Mouse (Mus musculus) gastrocnemius, adult 8-10 months (tissue): ENCODE measurements around the gene Elane. TPM values are rescaled to one million over a fixed set of nuclear protein-coding genes. Genes with fewer than 3 reads are reported as not detected.

Experiments
- DNase-seq, 2 experiments: peaks; one replicate each; pipeline ENCODE4 v3.0.0; 2022; ENCODE audit warnings: low spot score in 2 of 2
- total RNA-seq, 4 experiments: library from RNA; stranded (reverse); gene quantifications; 2 replicates each; pipeline ENCODE4 v1.2.4; 2022

The Elane gene
- total RNA-seq: not detected

DNA sequence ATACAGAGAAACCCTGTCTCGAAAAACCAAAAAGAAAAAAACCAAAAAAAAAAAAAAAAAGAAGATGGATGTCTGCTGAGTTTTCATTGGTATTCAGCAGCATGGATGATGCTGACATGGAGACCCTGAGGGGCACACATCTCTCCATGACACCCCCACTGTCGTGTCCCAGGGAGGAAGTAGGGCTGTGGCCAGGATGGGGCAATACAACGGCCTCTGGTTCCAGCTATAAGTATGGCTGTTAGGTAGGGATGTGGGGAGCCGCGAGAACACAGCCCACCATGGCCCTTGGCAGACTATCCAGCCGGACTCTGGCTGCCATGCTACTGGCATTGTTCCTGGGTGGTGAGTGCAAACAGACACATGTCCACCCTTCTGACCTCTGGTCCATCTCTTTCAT, at the start of gene Elane:
TSS of gene Elane (plus strand) at position 194 of the 400 bp plus-strand sequence.
- DNase-seq: no peak

DNA sequence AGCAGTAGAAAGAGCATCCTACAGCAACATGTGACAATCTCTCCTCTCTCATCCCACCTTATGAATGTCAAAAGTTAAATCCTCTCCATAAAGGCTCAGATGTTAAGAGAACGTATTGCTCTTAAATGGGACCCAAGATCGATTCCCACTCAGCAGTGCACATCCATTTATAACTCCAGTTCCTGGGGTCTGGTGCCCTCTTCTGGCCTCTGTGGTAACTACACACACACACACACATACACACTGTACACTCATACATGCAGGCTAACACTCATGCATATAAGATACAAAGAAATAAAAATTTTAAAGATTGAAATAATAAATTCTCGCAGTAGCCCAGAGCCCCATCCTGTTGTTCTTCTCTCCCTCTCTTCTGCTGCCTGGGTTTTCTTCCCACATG, 49.1 kb upstream of the Elane start:
- DNase-seq: no peak

- no peak for DNase-seq
These were observed 47.9 kb upstream of the Elane start for GRCm38 (mm10) chr10:79838151-79838550.

DNA sequence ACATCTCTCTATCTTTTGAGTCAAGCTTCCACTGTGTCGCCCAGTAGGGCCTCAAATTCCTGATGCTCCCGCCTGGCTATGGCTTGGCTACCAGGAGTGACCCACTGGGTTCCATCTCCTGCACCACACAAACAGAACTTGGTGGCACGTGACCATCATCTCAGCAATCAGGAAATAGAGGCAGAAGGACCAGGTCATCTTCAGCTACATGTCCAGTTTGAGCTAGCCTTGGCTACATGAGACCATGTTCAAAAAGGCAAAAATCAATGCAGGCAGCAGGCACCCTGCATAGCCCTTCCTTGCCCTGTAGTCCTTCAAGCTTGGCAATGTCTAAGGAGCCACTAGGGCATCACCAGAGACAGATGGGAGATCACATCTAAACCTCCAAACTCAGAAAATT, 46.0 kb upstream of the Elane start:
- no peak for DNase-seq

DNA sequence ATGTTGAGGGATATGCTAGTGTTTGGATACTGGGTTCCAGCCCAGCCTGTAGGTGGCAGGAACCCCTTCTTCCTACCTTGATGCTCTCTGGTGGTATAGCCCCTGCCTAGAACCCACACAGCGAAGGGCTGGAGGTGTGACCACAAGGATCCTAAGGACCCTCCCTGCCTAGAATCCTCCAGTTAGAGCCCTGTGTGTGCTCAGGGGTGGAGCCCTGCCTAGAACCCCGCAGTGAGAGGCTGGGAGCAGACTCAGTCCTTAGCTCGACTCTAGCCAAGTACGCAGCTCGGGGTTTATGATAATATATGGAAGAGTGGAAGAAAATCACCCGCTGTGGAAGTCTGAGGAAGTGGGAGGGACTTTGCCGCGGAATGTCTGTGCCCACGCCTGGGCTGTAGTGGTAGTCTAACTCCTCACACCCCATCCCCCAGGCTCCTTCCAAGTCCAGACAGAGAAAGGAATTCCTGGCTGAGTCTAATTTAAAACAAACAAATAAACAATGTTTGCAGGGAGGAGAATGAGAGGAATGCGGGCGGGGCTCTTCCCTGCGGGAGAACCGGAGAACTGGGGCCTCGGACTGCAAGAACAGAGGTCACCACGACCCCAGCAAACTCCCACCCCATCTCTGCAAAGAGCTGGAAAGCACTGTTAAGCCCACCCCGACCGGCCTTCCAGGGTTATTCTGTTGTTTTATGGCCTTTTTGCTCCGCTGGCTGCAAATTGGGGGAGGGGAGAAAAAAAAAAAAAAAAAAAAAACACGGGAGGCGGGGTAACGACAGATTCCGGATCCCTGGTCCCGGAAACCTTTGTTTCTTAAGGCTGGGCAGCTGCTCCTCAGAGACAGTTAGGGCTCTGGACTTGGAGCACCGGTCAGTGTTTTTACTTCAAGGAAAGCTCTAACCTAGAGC, 45.1 kb upstream of the Elane start:
- DNase-seq: no peak

DNA sequence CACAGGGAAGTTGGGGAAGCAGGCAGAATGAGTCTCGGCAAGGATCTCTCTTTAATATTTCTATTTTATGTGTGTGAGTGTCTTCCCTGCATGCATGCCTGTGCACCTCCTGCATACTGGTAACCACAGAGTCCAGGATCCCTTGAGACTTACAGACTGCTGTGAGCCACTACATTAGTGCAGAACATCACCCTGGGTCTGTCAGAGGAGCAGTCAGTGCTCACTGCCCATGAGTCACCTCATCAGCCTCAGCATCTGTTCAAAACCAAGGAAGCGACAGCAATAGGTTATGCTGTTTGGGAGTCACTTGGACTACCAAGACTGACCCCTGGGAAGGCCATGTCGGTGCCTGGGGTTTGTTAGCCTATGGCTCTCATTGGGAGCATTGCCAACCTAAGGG, 43.7 kb upstream of the Elane start:
- no peak for DNase-seq

DNA sequence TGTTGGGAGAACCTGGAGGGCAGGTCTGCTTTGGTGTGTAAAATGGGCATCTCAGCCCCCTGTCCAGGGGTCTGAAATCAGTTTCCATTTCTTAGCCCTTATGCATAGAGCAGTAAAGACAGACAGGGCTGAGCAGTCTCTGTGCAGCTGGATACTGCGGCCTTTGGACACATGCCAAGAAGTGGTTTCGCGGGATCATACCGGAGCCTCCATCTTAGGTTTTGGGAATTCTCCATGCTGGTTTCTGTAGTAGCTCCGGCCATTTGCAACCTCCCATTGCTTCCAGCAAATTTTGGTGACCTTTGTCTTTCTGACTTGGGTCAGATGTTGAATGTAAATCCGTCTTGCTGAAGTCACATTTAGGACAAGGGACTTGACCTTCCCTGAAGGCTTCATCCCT, 42.6 kb upstream of the Elane start:
- DNase-seq: no peak

GRCm38 (mm10) chr10:79846553-79846952, 39.5 kb upstream of the Elane start:
- DNase-seq: no peak

GRCm38 (mm10) chr10:79849941-79850628, 36.0 kb upstream of the Elane start:
- no peak for DNase-seq

DNA sequence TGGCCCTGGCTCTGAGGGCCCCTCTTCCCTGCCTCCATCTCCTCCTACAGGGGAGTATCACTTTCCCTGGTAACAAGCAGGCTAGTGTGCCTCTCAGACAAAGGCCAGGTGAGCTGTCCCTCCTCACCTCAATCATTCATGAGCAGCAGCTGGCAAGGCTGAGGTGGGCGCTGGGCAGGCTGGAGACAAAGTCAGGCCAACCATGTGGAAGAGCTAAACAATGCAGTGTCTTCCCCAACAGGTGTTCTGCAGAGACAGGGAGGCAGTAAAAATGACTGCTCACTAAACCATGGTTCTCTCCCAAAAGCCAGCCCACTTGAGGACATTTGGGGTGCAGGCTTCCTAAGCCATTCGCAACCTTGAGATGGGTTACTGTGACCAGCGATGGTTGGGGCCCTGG, 34.4 kb upstream of the Elane start:
- no peak for DNase-seq

GRCm38 (mm10) chr10:79852107-79852789, 33.8 kb upstream of the Elane start:
- no peak for DNase-seq

DNA sequence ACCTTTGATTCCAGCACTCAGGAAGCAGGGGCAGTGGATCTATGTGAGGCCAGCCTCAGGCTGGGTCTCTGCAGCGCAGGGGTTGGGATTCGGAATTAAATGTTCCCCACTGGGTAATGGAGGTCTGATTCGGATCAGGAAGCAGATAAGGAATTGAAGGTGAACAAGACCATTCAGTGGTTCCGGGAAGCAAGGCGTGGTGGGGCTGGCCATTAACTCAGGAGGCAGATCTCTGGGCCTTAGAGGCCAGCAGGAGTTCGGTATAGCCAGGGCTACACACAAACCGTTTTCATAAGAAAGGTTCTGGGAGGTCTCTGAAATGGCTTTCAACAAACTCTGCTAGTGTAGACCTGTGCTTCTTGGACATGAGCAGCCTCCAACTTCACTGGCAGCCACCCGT, 33.2 kb upstream of the Elane start:
- no peak for DNase-seq

DNA sequence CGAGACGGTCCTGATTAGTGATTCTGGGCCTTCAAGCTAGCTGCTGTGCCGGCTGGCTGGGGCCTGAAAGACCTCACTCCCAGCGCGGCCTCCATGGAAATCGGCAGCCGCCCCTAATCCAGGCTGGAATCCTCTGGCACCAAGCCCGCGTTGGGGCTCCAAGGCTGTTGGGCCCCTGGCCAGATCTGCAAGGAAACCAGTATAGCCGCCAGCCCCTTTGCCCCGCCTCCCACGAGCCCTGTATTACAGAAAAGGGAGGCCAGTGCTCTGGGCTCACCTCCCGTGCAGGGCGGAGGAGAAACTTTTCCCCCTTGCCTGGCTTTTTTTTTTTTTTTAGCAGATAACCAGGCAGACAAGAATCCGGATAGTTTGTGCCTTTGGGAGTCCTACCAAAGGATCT, 32.7 kb upstream of the Elane start:
- peak; percentile 90 to 94 for DNase-seq

GRCm38 (mm10) chr10:79853860-79854795, 31.9 kb upstream of the Elane start, which contains the start of gene Ptbp1:
TSS of gene Ptbp1 (plus strand) at chr10:79854427.
- DNase-seq: peak; percentile 98 to 99

GRCm38 (mm10) chr10:79854801-79855541, 31.1 kb upstream of the Elane start:
- DNase-seq: peak in 1 of 2 experiments; percentile 50

- DNase-seq: no peak
These were observed 30.4 kb upstream of the Elane start for GRCm38 (mm10) chr10:79855558-79856184.

GRCm38 (mm10) chr10:79856280-79856679, 29.8 kb upstream of the Elane start:
- DNase-seq: no peak

DNA sequence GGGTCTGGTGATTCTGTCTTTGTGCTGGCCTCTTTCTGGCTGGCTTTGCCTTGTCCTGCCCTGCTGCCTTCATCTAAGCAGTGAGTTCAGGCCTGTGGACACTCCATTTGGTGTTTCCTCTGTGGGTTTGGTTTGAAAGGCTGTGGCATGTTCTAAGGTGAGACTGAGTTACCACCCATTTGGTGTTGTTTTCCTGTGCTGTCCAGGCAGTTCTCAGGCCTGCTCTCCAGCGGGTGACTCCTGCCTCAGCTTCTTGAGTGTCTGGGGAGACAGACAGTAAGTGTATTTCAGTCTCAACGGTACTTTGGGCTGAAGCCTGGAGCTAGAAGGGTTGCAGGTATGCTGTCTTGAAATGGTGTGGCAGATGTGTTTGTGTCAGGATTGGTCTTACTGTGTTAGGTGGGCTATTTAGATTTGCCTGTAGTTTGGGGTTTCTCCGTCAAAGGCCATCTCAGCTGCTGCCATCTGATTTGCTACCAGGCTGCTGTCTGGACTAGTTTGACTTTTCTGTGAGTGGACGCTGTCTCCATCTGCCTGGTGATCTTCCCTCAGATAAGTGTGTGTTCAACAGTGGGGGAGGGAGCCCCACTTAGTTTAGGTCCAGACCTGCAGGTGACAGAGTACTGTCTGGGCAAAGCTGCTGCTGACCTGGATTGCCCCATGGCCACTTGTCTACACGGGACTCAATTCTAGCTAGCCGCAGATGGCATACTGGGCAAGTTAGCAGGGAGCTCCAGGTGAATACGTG, 29.2 kb upstream of the Elane start:
- DNase-seq: no peak

- peak in 1 of 2 experiments; percentile 58 for DNase-seq
These were observed 28.6 kb upstream of the Elane start for GRCm38 (mm10) chr10:79857452-79857811.
